Mouse (Mus musculus): ENCODE measurements around the gene Mrps26. TPM values are rescaled to one million over a fixed set of nuclear protein-coding genes. Genes with fewer than 3 reads are reported as not detected.
"Not testable (repeated sequence)": the region's sequence is repeated elsewhere in the genome, so short reads cannot be mapped to it uniquely, and the experiment has no call there.

Mrps26 gene
- total RNA-seq (2015; ENCODE audit: low replicate concordance) = 11.2 and 15.1 TPM in 2 replicates
- total RNA-seq (2017; ENCODE audit: low replicate concordance) = 8.3 and 11.3 TPM in 2 replicates

- peak; percentile 93 for ATAC-seq (replicated peaks; ENCODE audit: low FRiP score, poor library complexity, severe bottlenecking)
Measured at GRCm38 (mm10) chr2:130563212-130564055, at the start of gene Mrps26. TSS of gene Mrps26 (plus strand) at chr2:130563742.

DNA sequence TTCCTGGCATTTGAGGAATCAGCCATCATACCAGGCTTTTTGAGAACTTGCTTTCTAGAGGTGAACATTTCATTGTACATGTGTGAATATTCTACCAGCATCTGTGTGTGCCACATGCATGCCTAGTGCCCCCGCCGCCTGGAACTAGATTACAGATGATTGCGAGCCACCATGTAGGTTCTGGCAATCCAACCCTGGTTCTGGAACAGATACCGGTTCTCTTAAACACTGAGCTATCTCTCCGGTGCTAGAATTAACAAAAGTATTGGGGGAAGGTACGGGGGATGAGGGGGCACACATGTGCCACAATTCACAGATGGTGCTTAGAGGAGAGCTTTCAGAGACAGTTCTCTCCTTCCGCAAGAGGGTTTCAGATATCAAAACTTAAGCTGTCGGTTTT, 49.6 kb upstream of the Mrps26 start:
- no peak for ATAC-seq (replicated peaks; ENCODE audit: low FRiP score, poor library complexity, severe bottlenecking)

GRCm38 (mm10) chr2:130515791-130516190, 47.8 kb upstream of the Mrps26 start:
- no peak for ATAC-seq (replicated peaks; ENCODE audit: low FRiP score, poor library complexity, severe bottlenecking)

DNA sequence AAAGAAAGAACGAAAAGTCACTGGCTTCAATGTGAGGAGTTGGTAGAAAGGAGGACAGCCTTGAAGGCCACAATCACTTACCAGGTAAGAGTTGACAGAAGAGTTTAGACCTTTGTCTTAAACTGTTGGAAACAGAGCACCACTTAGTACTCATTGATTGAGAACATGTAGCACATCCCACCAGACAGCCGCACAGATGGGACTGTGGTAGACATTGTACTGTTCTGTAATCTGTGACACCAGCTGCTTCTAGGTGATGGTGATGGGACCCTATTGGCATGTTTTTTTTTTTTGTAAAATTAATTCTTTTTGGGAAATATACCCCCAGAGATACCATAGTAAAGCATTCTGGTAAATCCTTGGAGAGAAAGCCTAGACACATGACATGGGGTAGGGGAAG, 41.6 kb upstream of the Mrps26 start:
- ATAC-seq (replicated peaks; ENCODE audit: low FRiP score, poor library complexity, severe bottlenecking) = no peak

DNA sequence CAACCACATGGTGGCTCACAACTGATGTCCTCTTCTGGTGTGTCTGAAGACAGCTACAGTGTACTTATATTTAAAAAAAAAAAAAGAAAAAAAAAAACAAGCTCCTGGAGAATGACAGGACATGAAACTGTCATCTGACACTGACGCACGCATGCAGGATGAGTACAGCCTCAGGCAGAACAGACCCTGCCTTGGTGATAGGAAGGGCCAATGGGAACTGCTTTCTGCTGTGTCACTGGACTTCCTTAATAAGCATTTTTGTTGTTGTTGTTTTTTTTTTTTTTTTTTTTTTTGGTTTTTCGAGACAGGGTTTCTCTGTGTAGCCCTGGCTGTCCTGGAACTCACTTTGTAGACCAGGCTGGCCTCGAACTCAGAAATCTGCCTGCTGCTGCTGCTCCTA, 38.1 kb upstream of the Mrps26 start:
- ATAC-seq (replicated peaks; ENCODE audit: low FRiP score, poor library complexity, severe bottlenecking) = not testable (repeated sequence)

- no peak for ATAC-seq (replicated peaks; ENCODE audit: low FRiP score, poor library complexity, severe bottlenecking)
Measured at GRCm38 (mm10) chr2:130528457-130528856, 35.1 kb upstream of the Mrps26 start.

DNA sequence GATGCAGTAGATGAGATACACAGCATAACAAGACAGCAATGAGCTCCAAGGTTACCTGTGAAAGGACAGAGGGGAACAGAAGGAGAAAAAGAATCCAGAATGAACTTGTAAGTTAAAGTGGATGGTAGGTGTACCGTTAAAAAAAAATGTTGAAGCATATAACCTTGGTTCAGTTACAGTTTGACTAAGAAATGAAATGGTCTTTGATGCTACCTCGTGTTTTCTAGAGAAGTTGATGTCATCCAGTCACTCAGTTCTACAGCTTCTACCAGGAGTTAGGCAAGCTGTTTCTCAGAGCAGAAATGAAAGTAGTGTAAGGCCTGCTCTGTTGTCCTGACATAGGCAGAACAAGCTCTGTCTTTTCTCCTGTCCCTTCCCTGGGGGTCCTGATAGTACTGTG, 34.3 kb upstream of the Mrps26 start:
- ATAC-seq (replicated peaks; ENCODE audit: low FRiP score, poor library complexity, severe bottlenecking) = no peak

GRCm38 (mm10) chr2:130529925-130530324, 33.6 kb upstream of the Mrps26 start:
- ATAC-seq (replicated peaks; ENCODE audit: low FRiP score, poor library complexity, severe bottlenecking) = no peak

- ATAC-seq (replicated peaks; ENCODE audit: low FRiP score, poor library complexity, severe bottlenecking) = no peak
Measured at GRCm38 (mm10) chr2:130532201-130532600, 31.3 kb upstream of the Mrps26 start.

DNA sequence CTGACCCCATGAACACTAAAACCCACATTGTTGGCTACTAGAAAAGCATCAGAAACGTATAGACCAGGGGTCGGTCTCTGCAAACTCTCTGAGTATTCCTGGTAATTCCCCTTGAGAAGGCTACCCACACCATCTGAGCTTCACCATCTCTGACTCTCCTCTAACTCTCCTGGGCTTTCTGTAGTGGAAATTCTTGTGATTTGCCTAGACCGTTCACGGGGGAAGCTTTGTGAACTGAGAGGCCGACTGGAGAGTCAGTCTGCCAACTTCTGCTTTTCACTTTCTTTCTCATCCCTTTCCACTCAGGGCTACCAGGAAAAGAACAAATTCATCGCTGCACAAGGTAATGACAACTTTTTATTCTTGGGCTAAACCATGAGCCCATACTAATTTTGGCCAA, 28.5 kb upstream of the Mrps26 start:
- no peak for ATAC-seq (replicated peaks; ENCODE audit: low FRiP score, poor library complexity, severe bottlenecking)

DNA sequence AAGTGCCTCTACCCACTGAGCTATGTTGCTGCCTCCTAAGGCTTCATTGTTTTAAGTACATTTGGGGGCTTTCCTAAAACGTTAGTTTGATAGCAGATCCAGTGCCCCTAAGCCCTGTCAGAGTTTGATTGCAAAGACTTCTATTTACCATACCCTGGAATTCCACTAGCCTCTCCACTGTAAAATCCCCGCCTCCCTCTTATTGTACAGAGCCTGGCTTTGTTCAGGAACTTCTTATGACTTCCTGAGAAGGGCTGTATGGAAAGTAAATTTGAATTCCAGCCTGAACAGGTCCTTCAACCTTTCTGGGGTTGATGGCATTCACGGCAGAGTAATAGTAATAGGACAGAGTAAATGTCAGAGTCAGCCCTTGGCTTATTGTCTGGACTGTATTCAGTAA, 26.7 kb upstream of the Mrps26 start:
- ATAC-seq (replicated peaks; ENCODE audit: low FRiP score, poor library complexity, severe bottlenecking) = no peak

- no peak for ATAC-seq (replicated peaks; ENCODE audit: low FRiP score, poor library complexity, severe bottlenecking)
Measured at GRCm38 (mm10) chr2:130538876-130539546, 24.5 kb upstream of the Mrps26 start.

DNA sequence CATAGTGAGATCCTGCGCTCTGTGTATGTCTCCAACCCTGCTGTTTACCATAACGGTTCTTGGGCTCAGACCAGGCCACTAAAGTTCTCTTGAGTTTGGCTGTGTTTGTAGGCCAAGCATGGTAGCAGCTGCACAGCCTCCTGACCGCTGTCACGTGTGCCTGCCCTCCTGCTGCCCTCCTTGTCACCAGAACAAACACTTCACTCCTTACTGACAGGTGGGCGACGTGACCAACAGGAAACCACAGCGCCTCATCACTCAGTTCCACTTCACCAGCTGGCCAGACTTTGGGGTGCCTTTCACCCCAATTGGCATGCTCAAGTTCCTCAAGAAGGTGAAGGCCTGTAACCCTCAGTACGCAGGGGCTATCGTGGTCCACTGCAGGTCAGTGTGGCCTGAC, 23.3 kb upstream of the Mrps26 start:
- ATAC-seq (replicated peaks; ENCODE audit: low FRiP score, poor library complexity, severe bottlenecking) = no peak

DNA sequence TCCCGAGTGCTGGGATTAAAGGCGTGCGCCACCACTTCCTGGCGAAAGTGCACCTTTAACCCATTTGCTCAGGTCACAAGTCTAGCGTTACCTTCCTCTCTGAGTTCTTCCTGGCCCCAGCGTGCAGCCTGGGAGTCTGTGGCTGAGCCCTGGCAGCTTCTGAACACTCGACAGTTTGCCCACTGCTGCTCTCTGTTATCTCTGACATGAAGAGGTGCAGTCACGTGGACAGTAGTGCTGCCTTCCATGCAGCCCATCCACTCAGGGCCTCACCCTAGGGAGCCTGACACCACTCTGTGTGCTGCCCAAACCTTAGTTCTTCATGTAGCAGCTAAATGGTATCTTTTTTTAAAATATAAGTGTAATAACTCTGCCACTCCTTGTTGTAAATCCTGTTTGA, 16.6 kb upstream of the Mrps26 start:
- ATAC-seq (replicated peaks; ENCODE audit: low FRiP score, poor library complexity, severe bottlenecking) = no peak

DNA sequence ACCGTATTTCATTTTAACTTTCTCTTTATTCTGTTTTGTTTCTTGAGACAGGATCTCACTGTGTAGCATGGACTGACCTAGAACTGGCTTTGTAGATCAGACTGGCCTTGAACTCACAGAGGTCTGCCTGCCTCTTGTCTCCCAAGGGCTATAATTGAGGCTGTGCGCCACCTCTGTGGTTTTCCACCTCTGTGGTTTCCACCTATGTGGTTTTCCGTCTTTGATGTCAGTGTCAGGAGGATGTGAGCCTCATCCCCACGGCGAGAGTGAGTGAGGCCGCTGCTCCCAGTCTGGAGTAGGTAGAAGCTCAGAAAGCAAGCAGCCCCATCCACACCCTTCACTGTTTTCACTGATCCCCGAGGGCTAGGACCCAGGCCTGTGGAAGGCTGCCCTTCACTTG, 8.7 kb upstream of the Mrps26 start:
- ATAC-seq (replicated peaks; ENCODE audit: low FRiP score, poor library complexity, severe bottlenecking) = no peak

- ATAC-seq (replicated peaks; ENCODE audit: low FRiP score, poor library complexity, severe bottlenecking) = no peak
Measured at GRCm38 (mm10) chr2:130556292-130556691, 7.2 kb upstream of the Mrps26 start.

GRCm38 (mm10) chr2:130557462-130557861, 6.1 kb upstream of the Mrps26 start:
- ATAC-seq (replicated peaks; ENCODE audit: low FRiP score, poor library complexity, severe bottlenecking) = no peak

- no peak for ATAC-seq (replicated peaks; ENCODE audit: low FRiP score, poor library complexity, severe bottlenecking)
Measured at GRCm38 (mm10) chr2:130558015-130558414, 5.5 kb upstream of the Mrps26 start.

DNA sequence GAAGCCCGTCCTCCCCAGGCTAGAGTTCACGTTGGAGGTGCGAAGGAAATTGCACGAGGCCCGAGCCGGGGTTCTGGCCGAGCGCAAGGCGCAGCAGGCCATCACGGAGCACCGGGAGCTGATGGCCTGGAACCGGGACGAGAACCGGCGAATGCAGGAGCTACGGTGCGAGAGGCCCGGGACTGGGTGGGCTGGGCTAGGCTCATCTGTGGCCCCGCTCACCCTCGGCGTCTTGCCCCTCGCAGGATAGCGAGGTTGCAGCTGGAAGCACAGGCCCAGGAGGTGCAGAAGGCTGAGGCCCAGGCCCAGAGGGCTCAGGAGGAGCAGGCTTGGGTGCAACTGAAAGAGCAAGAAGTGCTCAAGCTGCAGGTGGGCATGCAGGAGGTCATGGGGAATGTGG, 521 bp downstream of the Mrps26 start:
- ATAC-seq (replicated peaks; ENCODE audit: low FRiP score, poor library complexity, severe bottlenecking) = no peak

DNA sequence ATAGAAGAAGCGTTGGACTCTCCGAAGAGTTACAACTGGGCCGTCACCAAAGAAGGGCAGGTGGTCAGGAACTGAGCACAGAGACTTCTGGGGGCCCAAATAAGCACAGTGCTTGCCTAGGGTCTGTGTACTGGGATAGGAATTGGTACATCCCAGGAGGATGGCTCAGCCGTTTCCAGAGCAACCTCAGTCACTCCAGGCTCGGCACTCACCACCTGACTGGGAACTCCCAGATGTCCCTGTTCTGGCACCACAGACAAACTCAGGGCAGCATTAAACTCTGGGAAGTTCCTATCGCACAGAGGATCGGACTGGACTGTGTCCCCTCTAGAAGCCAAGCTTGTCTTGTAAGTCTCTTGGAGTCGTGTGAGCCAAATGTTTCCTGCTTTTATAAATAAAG, 1.4 kb downstream of the Mrps26 start:
- ATAC-seq (replicated peaks; ENCODE audit: low FRiP score, poor library complexity, severe bottlenecking) = no peak

GRCm38 (mm10) chr2:130568921-130569320, 5.4 kb downstream of the Mrps26 start:
- no peak for ATAC-seq (replicated peaks; ENCODE audit: low FRiP score, poor library complexity, severe bottlenecking)

Data from erythroid progenitor cell, adult 5-6 weeks (primary cell).